Comparison of ENCODE assay signal across 20 mouse cellular contexts in the genomic region with DNA sequence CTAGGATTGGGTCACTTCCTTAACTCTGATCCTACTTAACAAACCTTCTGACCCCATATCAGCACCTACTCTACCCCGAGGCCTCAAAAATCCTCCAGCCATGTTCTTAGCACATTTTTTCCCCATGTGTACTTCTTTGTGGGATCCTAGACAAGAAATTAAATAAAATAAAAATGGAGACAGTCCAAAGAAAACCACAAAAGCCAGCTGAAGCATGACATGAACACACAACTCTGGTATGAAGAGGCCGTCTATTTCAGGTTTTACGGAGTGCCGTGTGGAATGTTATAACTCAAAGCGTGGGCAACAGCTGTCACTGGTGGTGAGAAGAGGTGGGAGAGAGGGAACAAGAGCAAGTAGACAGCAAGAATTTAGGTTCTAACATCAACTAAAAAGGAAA. TPM values are rescaled to one million over a fixed set of nuclear protein-coding genes. Genes with fewer than 3 reads are reported as not detected.
DNase-seq lines count a peak whose midpoint lies in the region; ATAC-seq and TF ChIP-seq lines count a peak whose summit lies in the region.
"Had no signal": no experiment of that assay in that cellular context is flagged by ENCODE, and none has a peak within 500 bp of the region (broad histone marks: within the 10 kb centered on the region; RNA-seq: fewer than 3 reads in every experiment).

No protein-coding gene starts in this region.

- no peak overlapping the region for H3K4me3 ChIP-seq in embryonic fibroblast, embryonic 13.5 days (ENCODE audit: insufficient read depth, low read length)
- H3K4me3 ChIP-seq in layer of hippocampus, adult 2 months = no peak overlapping the region
- H3K4me3 ChIP-seq: embryonic facial prominence, embryonic 15.5 days; forebrain, embryonic 12.5 days; heart, embryonic 15.5 days; hindbrain, embryonic 10.5 days; intestine, embryonic 15.5 days had no signal

- H3K27ac ChIP-seq in embryonic fibroblast, embryonic 13.5 days (ENCODE audit: insufficient read depth, low read length) = peak overlapping the region; percentile 81; the same call in 1 of the 2 replicates
- H3K27ac ChIP-seq in layer of hippocampus, adult 2 months = no peak overlapping the region
- H3K27ac ChIP-seq: embryonic facial prominence, embryonic 15.5 days; forebrain, embryonic 12.5 days; heart, embryonic 15.5 days; hindbrain, embryonic 10.5 days; hindbrain, embryonic 14.5 days; intestine, embryonic 15.5 days had no signal

- peaks cover 6% of the 10 kb centered on the region for H3K4me1 ChIP-seq in embryonic fibroblast, embryonic 13.5 days (ENCODE audit: control insufficient read depth, insufficient read depth, low read length)
- H3K4me1 ChIP-seq: embryonic facial prominence, embryonic 15.5 days; forebrain, embryonic 12.5 days; heart, embryonic 15.5 days; hindbrain, embryonic 10.5 days; intestine, embryonic 15.5 days had no signal

- TF ChIP-seq POLR2A in embryonic fibroblast, embryonic 13.5 days (IDR thresholded peaks at IDR 0.05; ENCODE audit: low read depth, low read length) = no peak

- no peak for ATAC-seq in activated CD4-positive, CD25-positive, alpha-beta regulatory T cell, adult 4 months
- ATAC-seq: forebrain, embryonic 16.5 days; intestine, embryonic 15.5 days had no signal

- TF ChIP-seq CTCF in embryonic fibroblast, embryonic 13.5 days (IDR thresholded peaks at IDR 0.05; ENCODE audit: borderline replicate concordance, insufficient read depth, low read length) = no peak
- no peak for TF ChIP-seq CTCF in layer of hippocampus, adult 2 months (conservative IDR thresholded peaks at IDR 0.05)

- peak; percentile 13 to 30 for DNase-seq in frontal cortex, adult 2 months (ENCODE audit: extremely low spot score in 1 of 2, low spot score in 1 of 2)
- no peak for DNase-seq in frontal cortex, postnatal 14 days (ENCODE audit: low spot score in 2 of 2)
- DNase-seq in Muller cell, postnatal 12 days (ENCODE audit: inconsistent ontology term) = peak; percentile 64
- no peak for DNase-seq in kidney, adult 8-10 months
- no peak for DNase-seq in layer of hippocampus, adult 2 months (ENCODE audit: low spot score in 2 of 2)
- DNase-seq: adrenal gland, postnatal 14 days; cerebellum, adult 2 months; cerebellum, postnatal 10 days; gastrocnemius, postnatal 10 days; heart, adult 18-20 months; heart, postnatal 14 days had no signal

RNA-seq across cellular contexts. Expression of a gene that starts 11.4 kb away (rescaled TPM):
- polyA plus RNA-seq in frontal cortex, adult 2 months (2012; rRNA removed) = 0.44 and 0.66 TPM in 2 replicates
- polyA plus RNA-seq in embryonic fibroblast, embryonic 13.5 days (2011; ENCODE audit: insufficient read length, low read depth, missing spikeins) = 0.43 TPM in 1 of 2 replicates, not detected in the other
- total RNA-seq in layer of hippocampus, adult 2 months (2021) = under 1 TPM in 1 of 2 experiments, not detected in 1; 0.12 TPM
- 1 to 10 TPM in 1 of 2 experiments, under 1 TPM in 1; 0.82 to 1.2 TPM for polyA plus RNA-seq in activated CD4-positive, CD25-positive, alpha-beta regulatory T cell, adult 4 months (2017; shearing (Covaris generic))

RNA-seq across cellular contexts. Expression of a gene that starts 38.5 kb away (rescaled TPM):
- polyA plus RNA-seq in frontal cortex, adult 2 months (2012; rRNA removed) = 15.6 and 21.1 TPM in 2 replicates
- 22.0 and 22.8 TPM in 2 replicates for polyA plus RNA-seq in embryonic fibroblast, embryonic 13.5 days (2011; ENCODE audit: insufficient read length, low read depth, missing spikeins)
- 10 to 100 TPM; 18.9 to 24.0 TPM for total RNA-seq in layer of hippocampus, adult 2 months (2021)
- polyA plus RNA-seq in activated CD4-positive, CD25-positive, alpha-beta regulatory T cell, adult 4 months (2017; shearing (Covaris generic)) = 10 to 100 TPM in 1 of 2 experiments, 1 to 10 TPM in 1; 9.2 to 15.2 TPM

RNA-seq across cellular contexts. Expression of a gene that starts 43.4 kb away (rescaled TPM):
- polyA plus RNA-seq in frontal cortex, adult 2 months (2012; rRNA removed) = 84.2 and 86.5 TPM in 2 replicates
- 44.7 and 45.1 TPM in 2 replicates for polyA plus RNA-seq in embryonic fibroblast, embryonic 13.5 days (2011; ENCODE audit: insufficient read length, low read depth, missing spikeins)
- 10 to 100 TPM; 59.4 to 64.5 TPM for total RNA-seq in layer of hippocampus, adult 2 months (2021)
- polyA plus RNA-seq in activated CD4-positive, CD25-positive, alpha-beta regulatory T cell, adult 4 months (2017; shearing (Covaris generic)) = 10 to 100 TPM; 23.5 to 28.4 TPM

RNA-seq across cellular contexts. Expression of a gene that starts 43.4 kb away (rescaled TPM):
- 4.8 and 5.3 TPM in 2 replicates for polyA plus RNA-seq in frontal cortex, adult 2 months (2012; rRNA removed)
- 11.5 and 14.6 TPM in 2 replicates for polyA plus RNA-seq in embryonic fibroblast, embryonic 13.5 days (2011; ENCODE audit: insufficient read length, low read depth, missing spikeins)
- total RNA-seq in layer of hippocampus, adult 2 months (2021) = 1 to 10 TPM; 7.4 to 9.4 TPM
- polyA plus RNA-seq in activated CD4-positive, CD25-positive, alpha-beta regulatory T cell, adult 4 months (2017; shearing (Covaris generic)) = 10 to 100 TPM; 11.0 to 12.8 TPM

Comparison
In these comparisons a context has a peak if more than half of its experiments do, and no peak if none do; other contexts are left out.
1. DNase-seq: peak in frontal cortex, adult 2 months (2 of 2) and Muller cell, postnatal 12 days (single experiment); none in frontal cortex, postnatal 14 days (0 of 2), kidney, adult 8-10 months (0 of 2) and layer of hippocampus, adult 2 months (0 of 2).